Mouse (Mus musculus) forebrain, embryonic 13.5 days (tissue): ENCODE data around the gene Ccser2. TPM values are rescaled to one million over a fixed set of nuclear protein-coding genes. Genes with fewer than 3 reads are reported as not detected.

Experiments used
- ATAC-seq: fragments of 200-750 bp; cut with Nextera tagmentation; 2 replicates; pipeline ENCODE4 v1.8.0; 2017
- H3K27ac ChIP-seq: fragments of 300-500 bp; sonication (generic); 2 replicates; pipeline ENCODE4 v1.5.1; 2015; ENCODE audit warnings: inconsistent platforms, mild to moderate bottlenecking, moderate library complexity
- H3K27me3 ChIP-seq: fragments of 300-500 bp; sonication (generic); 2 replicates; pipeline ENCODE4 v1.6.1; 2015; ENCODE audit warnings: mild to moderate bottlenecking, inconsistent platforms
- H3K36me3 ChIP-seq: fragments of 300-500 bp; sonication (generic); 2 replicates; pipeline ENCODE4 v1.6.1; 2015; ENCODE audit warnings: mild to moderate bottlenecking, inconsistent platforms; ENCODE audit not compliant: poor library complexity, severe bottlenecking
- H3K4me1 ChIP-seq: fragments of 300-500 bp; sonication (generic); 2 replicates; pipeline ENCODE4 v1.6.1; 2015; ENCODE audit warnings: inconsistent platforms
- H3K4me2 ChIP-seq: fragments of 300-500 bp; sonication (generic); 2 replicates; pipeline ENCODE4 v1.6.1; 2015; ENCODE audit warnings: inconsistent platforms, mild to moderate bottlenecking, moderate library complexity
- H3K4me3 ChIP-seq: fragments of 300-500 bp; sonication (generic); 2 replicates; pipeline ENCODE4 v1.5.1; 2015; ENCODE audit warnings: mild to moderate bottlenecking, inconsistent platforms
- H3K9ac ChIP-seq: fragments of 300-500 bp; sonication (generic); 2 replicates; pipeline ENCODE4 v1.6.1; 2015; ENCODE audit warnings: mild to moderate bottlenecking, inconsistent platforms
- H3K9me3 ChIP-seq: fragments of 300-500 bp; sonication (generic); replicated peaks from 2 replicates; pipeline ENCODE4 v1.6.1; 2016; ENCODE audit warnings: inconsistent platforms
- WGBS: fragments of 180-500 bp; shearing (Covaris S2); methylation state at CpG from one replicate; pipeline ENCODE4 v1.1.7; 2015; 5-methylcytosine and 5-hydroxymethylcytosine counted together
- polyA plus RNA-seq: library from polyadenylated mRNA; unstranded; fragments of >200 nt; fragmentation: Nextera tagmentation; extraction: Ambion mirVana; gene quantifications from 2 replicates; pipeline ENCODE4 v1.2.1, GENCODE M21; 2015

Gene Ccser2
- polyA plus RNA-seq, 1 experiment from 2014 or later: 52.7 TPM

DNA sequence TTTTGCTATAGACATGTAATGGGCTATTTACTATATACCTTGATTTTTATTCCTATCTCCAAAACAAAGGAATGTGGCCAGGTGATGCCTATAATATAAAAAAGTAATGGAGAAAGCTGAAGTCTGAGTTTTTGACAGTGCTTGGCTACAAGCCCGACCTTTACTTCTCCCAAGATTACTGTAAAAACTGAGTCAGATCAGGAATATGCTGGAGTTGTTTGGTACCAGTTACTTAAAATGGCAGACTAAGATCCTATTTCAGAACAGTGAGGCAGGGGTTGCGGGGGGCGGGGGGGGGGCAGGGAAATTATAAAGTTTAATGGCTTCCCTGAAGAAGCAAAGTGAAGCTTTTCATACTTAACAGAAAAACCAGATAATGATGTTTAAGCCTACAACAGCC, 73.9 kb downstream of the Ccser2 start:
- Histone ChIP-seq H3K4me1 (no peaks in the 10 kb centered on the region), H3K4me3 (no peak overlapping the region), H3K36me3 (peaks cover 15% of the 10 kb centered on the region; the same call in 1 of the 2 replicates), H3K4me2 (no peak overlapping the region), H3K27ac (no peak overlapping the region), H3K9me3 (no peaks in the 10 kb centered on the region), H3K27me3 (no peaks in the 10 kb centered on the region), H3K9ac (no peak overlapping the region)
- WGBS: 92% methylated on average over 3 of the region's 3 CpGs
- ATAC-seq: no peak

- H3K4me2 ChIP-seq: no peak overlapping the region
These were observed 75.7 kb downstream of the Ccser2 start for GRCm38 (mm10) chr14:36892762-36893358.

GRCm38 (mm10) chr14:36890130-36890529, 78.4 kb downstream of the Ccser2 start:
- WGBS: 75% methylated on average over 7 of the region's 7 CpGs
- no peak overlapping the region for H3K27ac ChIP-seq
- no peak for ATAC-seq
- no peak overlapping the region for H3K9ac ChIP-seq
- H3K4me3 ChIP-seq: no peak overlapping the region
- H3K4me1 ChIP-seq: no peaks in the 10 kb centered on the region
- no peak overlapping the region for H3K4me2 ChIP-seq
- H3K9me3 ChIP-seq: no peaks in the 10 kb centered on the region
- H3K27me3 ChIP-seq: no peaks in the 10 kb centered on the region
- H3K36me3 ChIP-seq: peaks cover 6% of the 10 kb centered on the region; the same call in 1 of the 2 replicates

More at GRCm38 (mm10) chr14:36892762-36893358, 75.7 kb downstream of the Ccser2 start:
- WGBS: 76% methylated on average over 2 of the region's 2 CpGs
- no peaks in the 10 kb centered on the region for H3K27me3 ChIP-seq
- no peak for ATAC-seq
- H3K27ac ChIP-seq: no peak overlapping the region
- H3K4me3 ChIP-seq: no peak overlapping the region
- H3K36me3 ChIP-seq: peaks cover 11% of the 10 kb centered on the region; the same call in 1 of the 2 replicates
- H3K4me1 ChIP-seq: no peaks in the 10 kb centered on the region
- no peak overlapping the region for H3K9ac ChIP-seq
- no peaks in the 10 kb centered on the region for H3K9me3 ChIP-seq

DNA sequence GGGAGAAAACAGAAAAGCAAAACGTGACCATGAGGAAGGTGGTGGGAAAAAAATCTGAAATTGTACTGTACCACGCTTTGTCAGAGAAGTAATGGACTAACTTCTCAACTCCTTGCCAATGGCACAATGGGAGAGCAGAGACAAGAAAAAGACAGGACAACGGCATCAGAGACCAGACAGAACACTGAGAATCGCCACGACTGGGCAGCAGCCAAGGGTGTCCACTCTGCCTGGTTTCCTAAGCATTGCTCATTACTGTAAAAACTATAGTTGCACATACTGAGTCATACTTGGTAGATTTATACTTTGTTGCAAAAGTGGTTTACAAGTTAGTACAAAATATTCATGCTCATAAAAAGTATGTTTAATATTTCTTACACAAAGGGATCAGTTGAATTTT, 82.9 kb downstream of the Ccser2 start:
- H3K4me3 ChIP-seq: no peak overlapping the region
- H3K4me2 ChIP-seq: no peak overlapping the region
- H3K36me3 ChIP-seq: peaks cover 3% of the 10 kb centered on the region; the same call in 1 of the 2 replicates
- H3K4me1 ChIP-seq: peaks cover 4% of the 10 kb centered on the region; the same call in 1 of the 2 replicates
- no peak overlapping the region for H3K9ac ChIP-seq
- H3K9me3 ChIP-seq: no peaks in the 10 kb centered on the region
- H3K27ac ChIP-seq: no peak overlapping the region
- no peaks in the 10 kb centered on the region for H3K27me3 ChIP-seq
- WGBS: 94% methylated on average over 5 of the region's 5 CpGs
- no peak for ATAC-seq

DNA sequence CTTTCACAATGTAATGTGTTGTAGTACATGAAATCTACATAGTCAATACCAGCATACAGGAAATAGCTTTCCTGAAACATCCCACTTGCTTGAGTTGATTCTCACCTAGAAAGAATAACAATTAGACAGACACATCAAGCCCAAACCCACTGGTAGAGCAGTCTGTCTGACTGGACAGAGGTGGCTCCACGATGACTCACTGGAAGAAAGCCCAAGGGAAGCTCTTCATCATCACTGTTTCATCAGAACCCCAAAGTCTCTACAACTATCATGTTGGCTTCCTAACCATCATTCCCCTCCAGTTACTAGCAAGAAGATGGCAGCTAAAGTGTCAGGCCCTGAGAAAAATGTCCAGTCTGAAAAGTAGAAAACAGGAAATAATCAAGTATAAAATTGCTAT, 83.5 kb downstream of the Ccser2 start:
- no peak overlapping the region for H3K4me3 ChIP-seq
- peaks cover 4% of the 10 kb centered on the region; the same call in 1 of the 2 replicates for H3K4me1 ChIP-seq
- H3K9me3 ChIP-seq: no peaks in the 10 kb centered on the region
- no peak overlapping the region for H3K9ac ChIP-seq
- no peak overlapping the region for H3K27ac ChIP-seq
- no peak overlapping the region for H3K4me2 ChIP-seq
- no peaks in the 10 kb centered on the region for H3K27me3 ChIP-seq
- H3K36me3 ChIP-seq: peaks cover 2% of the 10 kb centered on the region; the same call in 1 of the 2 replicates
- WGBS: 100% methylated on average over 1 of the region's 1 CpGs
- no peak for ATAC-seq

- Histone ChIP-seq H3K4me2 (no peak overlapping the region), H3K27ac (no peak overlapping the region), H3K27me3 (no peaks in the 10 kb centered on the region), H3K4me1 (peaks cover 4% of the 10 kb centered on the region; the same call in 1 of the 2 replicates), H3K9me3 (no peaks in the 10 kb centered on the region), H3K9ac (no peak overlapping the region), H3K36me3 (peaks cover 10% of the 10 kb centered on the region), H3K4me3 (no peak overlapping the region)
- WGBS: 41% methylated on average over 3 of the region's 3 CpGs
- ATAC-seq: no peak
These were observed 85.0 kb downstream of the Ccser2 start for GRCm38 (mm10) chr14:36883576-36883975.

GRCm38 (mm10) chr14:36870257-36870656, 98.3 kb downstream of the Ccser2 start:
- H3K36me3 ChIP-seq: no peaks in the 10 kb centered on the region
- no peaks in the 10 kb centered on the region for H3K9me3 ChIP-seq
- peak; percentile 51 for ATAC-seq
- no peak overlapping the region for H3K4me3 ChIP-seq
- H3K27me3 ChIP-seq: no peaks in the 10 kb centered on the region
- no peak overlapping the region for H3K9ac ChIP-seq
- no peak overlapping the region for H3K27ac ChIP-seq
- no peak overlapping the region for H3K4me2 ChIP-seq
- WGBS: 39% methylated on average over 6 of the region's 6 CpGs
- H3K4me1 ChIP-seq: peaks cover 7% of the 10 kb centered on the region; the same call in 1 of the 2 replicates

DNA sequence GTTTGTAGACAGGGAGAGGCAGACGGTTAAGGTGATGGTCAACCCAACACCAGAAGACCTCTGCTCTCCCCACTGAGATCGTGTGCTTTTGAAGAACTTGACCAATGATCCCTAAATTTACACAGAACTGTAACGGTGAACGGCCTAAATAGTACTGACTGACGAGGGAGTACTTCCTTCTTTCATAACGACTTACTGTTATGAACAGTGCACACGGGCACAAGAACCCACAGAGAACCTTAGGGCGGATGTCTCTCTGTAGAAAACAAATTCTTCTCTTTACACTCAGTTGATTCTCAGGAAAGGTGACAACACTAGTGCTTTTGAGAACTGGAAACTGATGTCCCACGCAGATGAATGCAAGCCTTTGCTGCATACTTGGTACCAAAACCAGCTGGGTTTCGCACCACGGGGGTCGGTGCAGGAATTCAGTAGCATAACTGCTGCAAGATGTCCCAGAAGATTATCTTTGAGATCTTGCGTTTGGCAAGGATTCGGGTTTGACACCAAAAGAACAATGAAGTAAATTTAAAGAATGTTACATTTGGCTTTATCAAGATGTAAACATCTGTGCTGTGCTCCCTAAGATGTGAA, 99.7 kb downstream of the Ccser2 start:
- WGBS: 80% methylated on average over 14 of the region's 14 CpGs
- no peak overlapping the region for H3K9ac ChIP-seq
- H3K4me2 ChIP-seq: no peak overlapping the region
- no peak for ATAC-seq
- no peak overlapping the region for H3K4me3 ChIP-seq
- H3K4me1 ChIP-seq: peaks cover 7% of the 10 kb centered on the region; the same call in 1 of the 2 replicates
- no peaks in the 10 kb centered on the region for H3K27me3 ChIP-seq
- no peaks in the 10 kb centered on the region for H3K36me3 ChIP-seq
- H3K9me3 ChIP-seq: no peaks in the 10 kb centered on the region
- H3K27ac ChIP-seq: no peak overlapping the region

GRCm38 (mm10) chr14:36866966-36867700, 101.4 kb downstream of the Ccser2 start:
- Histone ChIP-seq H3K4me1 (peaks cover 7% of the 10 kb centered on the region; the same call in 1 of the 2 replicates), H3K9ac (no peak overlapping the region), H3K27me3 (no peaks in the 10 kb centered on the region), H3K4me3 (no peak overlapping the region), H3K36me3 (no peaks in the 10 kb centered on the region), H3K27ac (no peak overlapping the region), H3K9me3 (no peaks in the 10 kb centered on the region), H3K4me2 (no peak overlapping the region)
- WGBS: 19% methylated on average over 6 of the region's 6 CpGs
- no peak for ATAC-seq

DNA sequence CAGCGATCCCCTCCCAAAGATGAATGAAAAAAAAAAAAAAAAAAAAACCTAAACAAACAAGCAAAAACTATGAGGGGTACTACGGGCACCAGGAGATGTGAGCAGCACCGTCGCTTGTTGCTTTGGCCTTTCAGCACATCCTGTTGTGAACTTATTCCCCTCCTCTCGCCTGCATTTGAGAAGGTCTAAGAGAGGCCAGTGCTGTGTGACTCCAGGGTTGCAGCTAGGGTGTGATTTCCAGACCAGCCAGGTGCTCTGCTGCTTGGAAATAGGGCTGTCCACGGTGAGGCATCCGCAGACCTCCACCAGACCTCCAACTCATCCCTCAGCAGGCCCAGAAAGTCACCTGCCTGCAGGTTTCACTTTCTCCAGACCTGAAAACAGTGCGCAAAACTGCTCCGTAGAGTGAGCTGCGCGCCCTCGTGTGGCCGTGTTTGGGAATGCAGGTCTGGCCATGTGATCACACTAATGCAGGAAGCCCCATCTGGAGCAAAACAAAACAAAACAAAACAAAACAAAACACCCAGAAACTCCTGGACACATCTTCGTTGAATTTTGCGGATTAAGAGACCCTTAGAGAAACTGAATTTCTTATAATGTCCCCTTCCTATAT, 104.6 kb downstream of the Ccser2 start:
- H3K4me2 ChIP-seq: peak overlapping the region; percentile 43
- H3K4me1 ChIP-seq: no peaks in the 10 kb centered on the region
- no peaks in the 10 kb centered on the region for H3K36me3 ChIP-seq
- ATAC-seq: peak; percentile 78
- H3K9me3 ChIP-seq: no peaks in the 10 kb centered on the region
- no peak overlapping the region for H3K4me3 ChIP-seq
- 31% methylated on average over 15 of the region's 15 CpGs for WGBS
- H3K9ac ChIP-seq: no peak overlapping the region
- H3K27ac ChIP-seq: no peak overlapping the region
- no peaks in the 10 kb centered on the region for H3K27me3 ChIP-seq

GRCm38 (mm10) chr14:36862387-36862786, 106.2 kb downstream of the Ccser2 start:
- Histone ChIP-seq H3K9me3 (no peaks in the 10 kb centered on the region), H3K36me3 (no peaks in the 10 kb centered on the region), H3K27me3 (no peaks in the 10 kb centered on the region), H3K9ac (no peak overlapping the region), H3K4me3 (no peak overlapping the region), H3K4me2 (no peak overlapping the region), H3K27ac (no peak overlapping the region), H3K4me1 (no peaks in the 10 kb centered on the region)
- WGBS: 23% methylated on average over 7 of the region's 7 CpGs
- ATAC-seq: peak; percentile 55; the same call in 1 of the 2 replicates

DNA sequence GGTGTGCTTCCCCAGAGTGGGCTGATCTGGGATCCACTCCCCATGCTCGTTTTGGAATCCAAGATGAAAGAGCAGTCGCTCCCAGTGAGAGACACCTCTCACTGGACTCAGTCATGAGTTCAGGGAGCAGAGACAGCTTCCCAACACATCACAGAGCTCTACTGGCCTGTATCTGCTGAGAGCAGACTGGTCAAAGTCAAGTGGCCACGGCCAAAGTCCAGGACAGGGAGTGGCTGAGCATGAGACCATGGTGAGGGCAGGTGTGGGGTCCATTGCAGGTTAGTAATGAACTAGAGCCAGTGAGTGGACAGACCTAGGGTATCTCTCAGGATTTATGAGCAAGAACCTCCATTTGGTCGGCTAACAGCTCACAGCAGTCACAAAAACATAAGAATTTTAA, 109.6 kb downstream of the Ccser2 start:
- Histone ChIP-seq H3K9me3 (no peaks in the 10 kb centered on the region), H3K4me3 (no peak overlapping the region), H3K4me1 (no peaks in the 10 kb centered on the region), H3K36me3 (no peaks in the 10 kb centered on the region), H3K27ac (no peak overlapping the region), H3K4me2 (no peak overlapping the region), H3K27me3 (no peaks in the 10 kb centered on the region), H3K9ac (no peak overlapping the region)
- 79% methylated on average over 4 of the region's 4 CpGs for WGBS
- no peak for ATAC-seq
